Mouse (Mus musculus): ENCODE data around the gene Adam8. TPM values are rescaled to one million over a fixed set of nuclear protein-coding genes. Genes with fewer than 3 reads are reported as not detected.

Adam8 gene
- polyA plus RNA-seq, 1 experiment from 2014 or later, result 1.4 TPM

DNA sequence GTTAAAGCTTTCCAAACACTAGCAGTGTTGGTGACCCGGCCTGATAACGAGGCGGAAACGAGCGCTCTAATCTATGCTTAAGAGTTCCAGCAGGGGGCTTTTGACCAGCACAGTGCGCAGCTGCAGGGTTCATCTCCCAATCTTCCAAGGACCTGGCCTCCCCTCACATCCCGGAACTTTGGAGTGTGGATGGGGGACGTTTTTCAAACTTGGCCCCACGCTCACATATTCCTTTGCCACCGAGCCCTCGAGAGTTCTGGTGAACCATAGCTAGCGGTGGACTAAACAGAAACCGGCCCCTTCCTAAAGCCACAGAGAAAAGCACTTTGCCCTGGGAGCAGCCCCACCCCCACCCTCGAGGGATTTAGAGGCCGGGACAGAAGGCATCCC, 42.5 kb downstream of the Adam8 start:
- WGBS, result 0% methylated on average over 15 of the region's 15 CpGs

GRCm38 (mm10) chr7:139946032-139946431, 46.3 kb downstream of the Adam8 start:
- H3K4me3 ChIP-seq (ENCODE audit: low read depth, low read length), result no peak overlapping the region
- H3K27me3 ChIP-seq (replicated peaks; ENCODE audit: control insufficient read depth, insufficient read depth, low read length), result peaks cover 72% of the 10 kb centered on the region
- H3K36me3 ChIP-seq (ENCODE audit: control insufficient read depth, insufficient read depth, low read length), result no peaks in the 10 kb centered on the region
- H3K9me3 ChIP-seq (ENCODE audit: control insufficient read depth, low read length), result no peaks in the 10 kb centered on the region
- no peak for ATAC-seq (replicated peaks; ENCODE audit: low FRiP score)
- 26% methylated on average over 5 of the region's 5 CpGs for WGBS
- DNase-seq (ENCODE audit: low spot score), result no peak
- H3K9ac ChIP-seq (ENCODE audit: low read depth, low read length), result no peak overlapping the region
- peaks cover 5% of the 10 kb centered on the region; the same call in 1 of the 2 replicates for H3K4me1 ChIP-seq (replicated peaks; ENCODE audit: control insufficient read depth, insufficient read depth, low read length)
- no peak overlapping the region for H3K27ac ChIP-seq (ENCODE audit: low read depth, low read length)
- H3K4me2 ChIP-seq, result no peak overlapping the region

More for the DNA sequence above, 42.5 kb downstream of the Adam8 start:
- Histone ChIP-seq H3K4me1 (replicated peaks; ENCODE audit: control insufficient read depth, insufficient read depth, low read length) (no peaks in the 10 kb centered on the region), H3K27me3 (replicated peaks; ENCODE audit: control insufficient read depth, insufficient read depth, low read length) (peaks cover 35% of the 10 kb centered on the region), H3K36me3 (ENCODE audit: control insufficient read depth, insufficient read depth, low read length) (no peaks in the 10 kb centered on the region), H3K9me3 (ENCODE audit: control insufficient read depth, low read length) (no peaks in the 10 kb centered on the region), H3K4me3 (ENCODE audit: low read depth, low read length) (peak overlapping the region; percentile 64), H3K4me2 (peak overlapping the region; percentile 95), H3K9ac (ENCODE audit: low read depth, low read length) (peak overlapping the region; percentile 61), H3K27ac (ENCODE audit: low read depth, low read length) (no peak overlapping the region)
- DNase-seq (ENCODE audit: low spot score), result peak; percentile 59
- peak; percentile 80 for ATAC-seq (replicated peaks; ENCODE audit: low FRiP score)

DNA sequence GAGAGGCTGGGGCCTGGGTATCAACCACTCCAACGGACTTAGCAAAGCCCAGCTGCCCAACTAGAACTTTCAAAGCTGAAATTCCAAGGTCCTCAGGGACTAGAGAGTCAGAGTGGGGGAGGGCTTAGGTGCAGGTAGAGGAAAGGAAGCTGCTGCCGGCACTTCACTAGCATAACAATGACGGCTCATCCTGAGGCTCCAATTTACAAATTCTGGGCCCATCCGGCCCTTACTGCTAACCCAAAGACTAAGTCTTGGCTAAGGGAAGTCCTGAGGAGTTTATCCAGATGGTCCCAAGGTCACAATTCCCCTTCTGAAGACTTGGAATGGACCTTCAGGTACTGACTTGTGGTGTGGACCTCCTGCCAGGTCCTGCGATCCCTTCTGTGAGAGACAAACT, 46.8 kb downstream of the Adam8 start:
- Histone ChIP-seq H3K4me3 (ENCODE audit: low read depth, low read length) (no peak overlapping the region), H3K9ac (ENCODE audit: low read depth, low read length) (no peak overlapping the region), H3K27ac (ENCODE audit: low read depth, low read length) (no peak overlapping the region), H3K4me1 (replicated peaks; ENCODE audit: control insufficient read depth, insufficient read depth, low read length) (peaks cover 5% of the 10 kb centered on the region; the same call in 1 of the 2 replicates), H3K9me3 (ENCODE audit: control insufficient read depth, low read length) (no peaks in the 10 kb centered on the region), H3K36me3 (ENCODE audit: control insufficient read depth, insufficient read depth, low read length) (no peaks in the 10 kb centered on the region), H3K4me2 (no peak overlapping the region), H3K27me3 (replicated peaks; ENCODE audit: control insufficient read depth, insufficient read depth, low read length) (peaks cover 77% of the 10 kb centered on the region)
- 11% methylated on average over 5 of the region's 5 CpGs for WGBS
- ATAC-seq (replicated peaks; ENCODE audit: low FRiP score) (no peak), DNase-seq (ENCODE audit: low spot score) (no peak)

GRCm38 (mm10) chr7:139944291-139945240, 47.8 kb downstream of the Adam8 start:
- Histone ChIP-seq H3K4me1 (replicated peaks; ENCODE audit: control insufficient read depth, insufficient read depth, low read length) (peaks cover 5% of the 10 kb centered on the region; the same call in 1 of the 2 replicates), H3K36me3 (ENCODE audit: control insufficient read depth, insufficient read depth, low read length) (no peaks in the 10 kb centered on the region), H3K4me2 (peak overlapping the region; percentile 53), H3K9ac (ENCODE audit: low read depth, low read length) (no peak overlapping the region), H3K27me3 (replicated peaks; ENCODE audit: control insufficient read depth, insufficient read depth, low read length) (peaks cover 79% of the 10 kb centered on the region), H3K4me3 (ENCODE audit: low read depth, low read length) (peak overlapping the region; percentile 32), H3K27ac (ENCODE audit: low read depth, low read length) (no peak overlapping the region), H3K9me3 (ENCODE audit: control insufficient read depth, low read length) (no peaks in the 10 kb centered on the region)
- WGBS, result 3% methylated on average over 68 of the region's 68 CpGs
- DNase-seq (ENCODE audit: low spot score), result peak; percentile 51
- no peak for ATAC-seq (replicated peaks; ENCODE audit: low FRiP score)

GRCm38 (mm10) chr7:139943674-139944281, 48.6 kb downstream of the Adam8 start, which contains the start of gene Utf1:
Gene Utf1 (plus strand): TSS chr7:139943789.
- 1% methylated on average over 59 of the region's 59 CpGs for WGBS
- peak within 1 kb of the TSS; percentile 53 for H3K4me2 ChIP-seq
- H3K4me1 ChIP-seq (replicated peaks; ENCODE audit: control insufficient read depth, insufficient read depth, low read length), result peaks cover 5% of the 10 kb centered on the region; the same call in 1 of the 2 replicates
- no peaks in the 10 kb centered on the region for H3K36me3 ChIP-seq (ENCODE audit: control insufficient read depth, insufficient read depth, low read length)
- DNase-seq (ENCODE audit: low spot score) (no peak), ATAC-seq (replicated peaks; ENCODE audit: low FRiP score) (peak; percentile 34)
- H3K27ac ChIP-seq (ENCODE audit: low read depth, low read length), result no peak within 1 kb of the TSS
- no peak within 1 kb of the TSS for H3K9ac ChIP-seq (ENCODE audit: low read depth, low read length)
- peak within 1 kb of the TSS; percentile 32 for H3K4me3 ChIP-seq (ENCODE audit: low read depth, low read length)
- no peaks in the 10 kb centered on the region for H3K9me3 ChIP-seq (ENCODE audit: control insufficient read depth, low read length)
- peaks cover 79% of the 10 kb centered on the region for H3K27me3 ChIP-seq (replicated peaks; ENCODE audit: control insufficient read depth, insufficient read depth, low read length)

GRCm38 (mm10) chr7:139940476-139941209, 51.7 kb downstream of the Adam8 start:
- Histone ChIP-seq H3K36me3 (ENCODE audit: control insufficient read depth, insufficient read depth, low read length) (no peaks in the 10 kb centered on the region), H3K9ac (ENCODE audit: low read depth, low read length) (no peak overlapping the region), H3K4me2 (no peak overlapping the region), H3K27me3 (replicated peaks; ENCODE audit: control insufficient read depth, insufficient read depth, low read length) (peaks cover 54% of the 10 kb centered on the region), H3K27ac (ENCODE audit: low read depth, low read length) (no peak overlapping the region), H3K9me3 (ENCODE audit: control insufficient read depth, low read length) (no peaks in the 10 kb centered on the region), H3K4me3 (ENCODE audit: low read depth, low read length) (no peak overlapping the region), H3K4me1 (replicated peaks; ENCODE audit: control insufficient read depth, insufficient read depth, low read length) (peaks cover 5% of the 10 kb centered on the region; the same call in 1 of the 2 replicates)
- ATAC-seq (replicated peaks; ENCODE audit: low FRiP score), result no peak
- WGBS, result 60% methylated on average over 16 of the region's 16 CpGs
- no peak for DNase-seq (ENCODE audit: low spot score)

DNA sequence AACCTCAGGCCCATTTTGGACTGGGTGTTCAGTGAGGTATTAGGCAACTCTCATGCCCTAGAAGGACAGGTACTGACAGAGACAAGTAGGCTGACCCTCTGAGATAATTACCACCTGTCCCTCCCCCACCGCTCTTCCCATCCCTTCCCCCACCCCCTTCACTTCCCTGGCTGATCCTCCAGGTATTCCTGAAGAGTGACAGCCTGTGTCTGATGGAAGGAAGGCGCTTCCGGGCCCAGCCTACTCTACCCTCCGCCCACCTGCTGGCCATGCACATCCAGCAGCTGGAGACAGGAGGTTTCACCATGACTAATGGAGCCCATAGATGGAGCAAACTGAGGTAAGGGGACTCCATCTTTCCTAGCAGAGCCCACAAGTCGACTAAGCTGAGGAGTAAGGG, 54.6 kb downstream of the Adam8 start:
- peaks cover 25% of the 10 kb centered on the region for H3K27me3 ChIP-seq (replicated peaks; ENCODE audit: control insufficient read depth, insufficient read depth, low read length)
- DNase-seq (ENCODE audit: low spot score) (no peak), ATAC-seq (replicated peaks; ENCODE audit: low FRiP score) (no peak)
- H3K4me3 ChIP-seq (ENCODE audit: low read depth, low read length), result no peak overlapping the region
- no peaks in the 10 kb centered on the region for H3K9me3 ChIP-seq (ENCODE audit: control insufficient read depth, low read length)
- no peaks in the 10 kb centered on the region for H3K36me3 ChIP-seq (ENCODE audit: control insufficient read depth, insufficient read depth, low read length)
- no peak overlapping the region for H3K9ac ChIP-seq (ENCODE audit: low read depth, low read length)
- H3K27ac ChIP-seq (ENCODE audit: low read depth, low read length), result no peak overlapping the region
- H3K4me1 ChIP-seq (replicated peaks; ENCODE audit: control insufficient read depth, insufficient read depth, low read length), result no peaks in the 10 kb centered on the region
- WGBS, result 54% methylated on average over 5 of the region's 5 CpGs
- no peak overlapping the region for H3K4me2 ChIP-seq

GRCm38 (mm10) chr7:139937138-139937537, 55.2 kb downstream of the Adam8 start:
- ATAC-seq (replicated peaks; ENCODE audit: low FRiP score) (no peak), DNase-seq (ENCODE audit: low spot score) (no peak)
- H3K9me3 ChIP-seq (ENCODE audit: control insufficient read depth, low read length), result no peaks in the 10 kb centered on the region
- no peak overlapping the region for H3K27ac ChIP-seq (ENCODE audit: low read depth, low read length)
- H3K36me3 ChIP-seq (ENCODE audit: control insufficient read depth, insufficient read depth, low read length), result no peaks in the 10 kb centered on the region
- H3K27me3 ChIP-seq (replicated peaks; ENCODE audit: control insufficient read depth, insufficient read depth, low read length), result peaks cover 19% of the 10 kb centered on the region
- no peak overlapping the region for H3K4me2 ChIP-seq
- no peaks in the 10 kb centered on the region for H3K4me1 ChIP-seq (replicated peaks; ENCODE audit: control insufficient read depth, insufficient read depth, low read length)
- WGBS, result 66% methylated on average over 3 of the region's 3 CpGs
- H3K4me3 ChIP-seq (ENCODE audit: low read depth, low read length), result no peak overlapping the region
- H3K9ac ChIP-seq (ENCODE audit: low read depth, low read length), result no peak overlapping the region

All from liver, embryonic 11.5 days (tissue).